Mouse (Mus musculus): ENCODE data around the gene Tmem151b. TPM values are rescaled to one million over a fixed set of nuclear protein-coding genes. Genes with fewer than 3 reads are reported as not detected.

Gene Tmem151b
- total RNA-seq, 2 experiments from 2014 or later = 0.08 TPM; not detected in 1

DNA sequence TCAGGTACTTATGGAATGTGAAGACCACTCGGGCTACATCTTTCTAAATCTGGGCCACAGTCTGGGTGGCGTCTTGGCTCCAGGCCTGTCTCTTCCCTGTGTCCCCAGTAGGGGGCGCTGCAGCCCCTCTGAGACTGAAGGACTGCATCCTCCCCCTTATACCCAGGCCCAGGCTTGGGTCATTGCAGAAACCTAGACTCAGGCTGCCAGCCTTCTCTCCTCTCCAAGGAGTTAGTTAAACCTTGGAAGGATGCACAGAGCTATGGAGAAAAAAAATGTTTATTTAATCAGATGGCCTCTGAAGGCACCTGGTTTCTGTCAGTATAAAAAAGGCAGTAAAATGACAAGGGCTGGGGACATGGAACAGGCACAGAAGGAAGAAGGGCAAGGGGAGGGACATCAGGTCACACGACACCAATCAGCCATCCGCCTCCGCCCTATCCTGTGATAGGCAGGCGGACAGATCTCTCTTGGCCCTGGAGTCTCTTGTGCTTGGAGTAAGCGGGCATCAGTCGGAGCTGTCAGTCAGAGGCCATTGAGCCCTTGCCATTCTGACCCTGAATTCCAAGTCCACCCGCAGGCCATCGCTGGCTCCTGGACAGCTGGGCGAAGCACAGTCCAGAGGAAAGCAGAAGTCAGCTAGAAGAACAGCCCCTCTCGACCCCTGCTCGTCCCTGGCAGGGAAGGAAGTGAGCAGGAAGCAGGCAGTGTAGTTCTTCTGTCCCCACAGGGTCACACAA lies 35.6 kb upstream of the Tmem151b start:
- DNase-seq = peak; percentile 85 to 86
- intact Hi-C loops (cut with DNase I) = loop anchor here (10.0 kb wide), 1 partner anchor 450 kb away; the partner anchor contains the start of gene Vegfa

- DNase-seq = peak; percentile 88 to 91
- intact Hi-C loops (cut with DNase I) = loop anchor here (10.0 kb wide), 1 partner anchor 451 kb away; the partner anchor contains the start of gene Vegfa
These were observed 34.8 kb upstream of the Tmem151b start for GRCm38 (mm10) chr17:45584096-45584896.

DNA sequence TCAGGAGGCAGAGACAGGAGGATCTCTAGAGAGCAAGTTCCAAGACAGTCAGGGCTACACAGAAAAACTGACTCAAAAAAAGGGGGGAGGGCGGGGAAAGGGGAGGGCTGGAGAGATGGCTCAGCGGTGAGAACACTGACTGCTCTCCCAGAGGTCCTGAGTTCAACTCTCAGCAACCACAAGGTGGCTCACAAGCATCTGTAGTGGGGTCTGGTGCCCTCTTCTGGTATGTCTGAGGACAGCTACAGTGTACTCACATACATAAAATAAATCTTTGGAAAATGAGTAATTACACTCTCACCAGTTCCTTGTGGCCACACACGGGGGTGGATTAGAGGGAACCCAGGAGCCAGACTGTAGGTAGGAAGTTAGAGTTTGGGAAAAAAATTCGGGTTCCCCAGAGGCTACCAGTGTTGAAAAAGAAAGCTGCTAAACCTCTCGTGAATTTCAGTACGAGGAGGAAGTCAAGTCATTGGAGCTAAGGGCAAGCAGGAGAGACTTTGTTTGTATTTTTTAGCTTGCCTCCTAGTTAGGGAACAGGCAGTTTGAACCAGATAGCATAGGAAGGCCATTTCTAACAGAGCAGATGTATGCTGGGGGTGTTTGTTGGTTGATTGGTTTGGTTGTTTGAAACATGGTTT lies 33.4 kb upstream of the Tmem151b start:
- intact Hi-C loops (cut with DNase I) = loop anchor here (2.0 to 10.0 kb wide), 2 partner anchors 60 to 452 kb away; partner anchors contain the start of gene Vegfa
- DNase-seq = no peak

DNA sequence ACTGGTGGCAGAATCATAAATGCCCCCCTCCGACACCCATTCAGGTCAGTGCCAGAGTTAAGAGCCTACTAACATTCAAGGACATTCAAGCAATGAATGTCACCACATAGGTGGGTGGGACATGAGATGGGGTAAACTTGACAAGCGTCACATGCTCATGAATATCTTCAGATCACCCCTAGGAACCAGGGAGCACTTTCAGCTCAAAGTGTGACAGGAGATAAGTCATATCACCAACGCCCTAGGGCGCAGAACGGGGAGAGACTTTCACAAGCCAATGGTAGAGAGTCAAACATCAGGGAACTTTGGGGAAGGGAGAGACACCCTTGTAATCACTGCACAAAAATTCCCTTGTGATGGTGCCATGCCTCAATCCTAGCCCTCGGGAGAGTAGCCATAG lies 32.7 kb upstream of the Tmem151b start:
- intact Hi-C loops (cut with DNase I) = loop anchor here (2.0 to 10.0 kb wide), 2 partner anchors 61 to 453 kb away; partner anchors contain the start of gene Vegfa

DNA sequence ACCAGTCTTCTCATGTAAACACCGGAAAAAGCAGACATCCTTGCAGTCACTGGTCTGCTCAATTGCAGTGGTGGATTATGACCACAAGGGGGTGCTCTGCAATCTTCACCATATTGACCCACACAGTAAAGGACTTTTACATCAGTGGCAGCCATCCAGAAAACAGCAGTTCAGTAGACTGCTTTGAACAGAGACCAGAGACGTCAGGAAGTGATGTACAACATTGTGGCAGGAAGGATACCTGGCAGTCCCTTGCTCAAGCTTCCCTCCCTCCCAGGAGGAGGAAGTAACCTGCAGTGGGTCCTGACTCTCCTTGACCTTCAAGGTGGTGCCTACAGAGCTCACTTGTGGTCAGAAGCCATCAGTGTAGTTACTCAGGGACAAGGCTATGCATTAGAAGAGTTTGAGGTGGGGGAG lies 32.1 kb upstream of the Tmem151b start:
- intact Hi-C loops (cut with DNase I) = loop anchor here (1.0 to 10.0 kb wide), 2 partner anchors 45 to 453 kb away; partner anchors contain the start of gene Vegfa
- DNase-seq = peak; percentile 68 to 79

More for the DNA sequence above, 32.7 kb upstream of the Tmem151b start:
- DNase-seq = no peak

- intact Hi-C loops (cut with DNase I) = loop anchor here (1.0 to 10.0 kb wide), 2 partner anchors 45 to 454 kb away; partner anchors contain the start of gene Vegfa
- DNase-seq = peak in 1 of 2 experiments; percentile 54
These were observed 31.5 kb upstream of the Tmem151b start for GRCm38 (mm10) chr17:45580958-45581477.

GRCm38 (mm10) chr17:45579554-45579953 lies 30.1 kb upstream of the Tmem151b start:
- DNase-seq = no peak
- intact Hi-C loops (cut with DNase I) = no loop called here

DNA sequence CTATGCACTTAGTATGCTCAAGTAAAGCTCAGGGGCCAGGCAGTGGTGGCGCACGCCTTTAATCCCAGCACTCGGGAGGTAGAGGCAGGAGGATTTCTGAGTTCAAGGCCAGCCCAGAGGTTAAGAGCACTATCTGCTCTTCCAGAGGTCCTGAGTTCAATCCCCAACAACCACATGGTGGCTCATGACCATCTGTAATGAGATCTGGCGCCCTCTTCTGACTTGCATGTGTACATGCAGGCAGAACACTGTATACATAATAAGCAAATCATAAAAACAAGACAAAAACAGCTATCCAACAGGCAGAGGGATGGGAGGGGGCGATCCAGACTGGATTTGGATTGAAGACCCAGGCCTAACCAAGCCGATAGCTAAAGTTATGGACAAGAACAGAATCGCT lies 29.4 kb upstream of the Tmem151b start:
- intact Hi-C loops (cut with DNase I) = no loop called here
- no peak for DNase-seq

GRCm38 (mm10) chr17:45578242-45578641 lies 28.8 kb upstream of the Tmem151b start:
- DNase-seq = no peak
- intact Hi-C loops (cut with DNase I) = no loop called here

DNA sequence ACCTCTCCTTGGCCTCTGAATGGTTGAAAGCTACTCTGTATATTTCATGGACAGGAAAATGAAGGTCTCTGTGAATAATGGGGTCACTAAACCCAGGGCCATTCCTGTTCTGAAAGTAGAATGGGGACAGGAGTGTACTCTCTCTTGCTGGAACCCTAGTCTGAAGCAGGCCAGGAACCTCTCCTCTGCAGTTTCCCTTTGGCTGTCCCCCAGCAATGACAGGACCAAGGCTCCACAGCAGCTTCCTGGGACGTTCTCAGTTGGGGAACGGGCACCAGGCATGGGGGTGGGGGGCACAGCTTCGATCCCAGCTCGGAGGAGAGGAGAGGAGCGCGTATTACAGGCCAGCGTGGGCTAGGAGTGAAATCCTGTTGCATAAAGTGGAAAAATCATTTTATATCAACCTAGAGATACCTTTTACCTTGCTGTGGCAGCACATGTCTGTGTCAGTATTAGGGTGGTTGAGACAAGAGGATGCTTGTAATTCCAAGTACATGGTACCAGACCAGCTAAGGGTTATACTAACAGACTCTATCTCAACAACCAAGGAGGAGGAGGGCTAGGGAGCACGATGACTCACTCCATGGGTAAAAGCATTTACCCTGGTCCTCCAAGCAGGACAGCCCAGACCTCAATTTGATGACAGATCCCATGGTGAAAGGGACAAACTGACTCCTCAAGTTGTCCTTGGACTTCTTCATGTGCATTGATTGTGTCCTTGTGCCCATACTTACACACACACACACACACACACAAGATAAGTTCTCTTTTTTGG lies 25.8 kb upstream of the Tmem151b start:
- intact Hi-C loops (cut with DNase I) = no loop called here
- no peak for DNase-seq

- intact Hi-C loops (cut with DNase I) = loop anchor here (5.0 kb wide), 1 partner anchor 628 kb away; the partner anchor contains the start of genes Polh and Xpo5
- peak; percentile 71 to 83 for DNase-seq
These were observed 24.8 kb upstream of the Tmem151b start for GRCm38 (mm10) chr17:45574129-45574761.

DNA sequence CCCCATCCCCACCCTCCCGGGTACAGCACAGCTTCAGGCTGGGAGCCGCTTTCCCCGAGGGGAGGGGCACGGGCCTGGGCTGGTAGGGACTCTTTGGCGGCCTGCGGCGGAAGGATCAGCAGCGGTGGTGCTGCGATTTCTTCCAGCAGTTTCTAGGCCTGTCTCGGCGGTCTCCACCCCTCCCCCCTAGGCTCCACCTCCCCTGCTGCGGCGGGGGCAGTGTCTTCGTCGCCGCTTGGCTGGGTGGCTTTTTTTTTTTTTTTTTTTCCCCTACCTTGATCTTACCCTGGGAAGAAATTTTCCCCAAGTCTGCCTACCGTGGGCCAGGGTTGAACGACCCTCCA lies 24.3 kb upstream of the Tmem151b start:
- intact Hi-C loops (cut with DNase I) = loop anchor here (5.0 kb wide), 1 partner anchor 629 kb away; the partner anchor contains the start of genes Polh and Xpo5
- DNase-seq = peak; percentile 97 to 98

- DNase-seq = peak; percentile 99
- intact Hi-C loops (cut with DNase I) = loop anchor here (5.0 kb wide), 1 partner anchor 629 kb away; the partner anchor contains the start of genes Polh and Xpo5
These were observed 23.8 kb upstream of the Tmem151b start, which contains the start of gene Hsp90ab1 for GRCm38 (mm10) chr17:45573087-45573779. Gene Hsp90ab1 (minus strand): TSS chr17:45573271.

DNA sequence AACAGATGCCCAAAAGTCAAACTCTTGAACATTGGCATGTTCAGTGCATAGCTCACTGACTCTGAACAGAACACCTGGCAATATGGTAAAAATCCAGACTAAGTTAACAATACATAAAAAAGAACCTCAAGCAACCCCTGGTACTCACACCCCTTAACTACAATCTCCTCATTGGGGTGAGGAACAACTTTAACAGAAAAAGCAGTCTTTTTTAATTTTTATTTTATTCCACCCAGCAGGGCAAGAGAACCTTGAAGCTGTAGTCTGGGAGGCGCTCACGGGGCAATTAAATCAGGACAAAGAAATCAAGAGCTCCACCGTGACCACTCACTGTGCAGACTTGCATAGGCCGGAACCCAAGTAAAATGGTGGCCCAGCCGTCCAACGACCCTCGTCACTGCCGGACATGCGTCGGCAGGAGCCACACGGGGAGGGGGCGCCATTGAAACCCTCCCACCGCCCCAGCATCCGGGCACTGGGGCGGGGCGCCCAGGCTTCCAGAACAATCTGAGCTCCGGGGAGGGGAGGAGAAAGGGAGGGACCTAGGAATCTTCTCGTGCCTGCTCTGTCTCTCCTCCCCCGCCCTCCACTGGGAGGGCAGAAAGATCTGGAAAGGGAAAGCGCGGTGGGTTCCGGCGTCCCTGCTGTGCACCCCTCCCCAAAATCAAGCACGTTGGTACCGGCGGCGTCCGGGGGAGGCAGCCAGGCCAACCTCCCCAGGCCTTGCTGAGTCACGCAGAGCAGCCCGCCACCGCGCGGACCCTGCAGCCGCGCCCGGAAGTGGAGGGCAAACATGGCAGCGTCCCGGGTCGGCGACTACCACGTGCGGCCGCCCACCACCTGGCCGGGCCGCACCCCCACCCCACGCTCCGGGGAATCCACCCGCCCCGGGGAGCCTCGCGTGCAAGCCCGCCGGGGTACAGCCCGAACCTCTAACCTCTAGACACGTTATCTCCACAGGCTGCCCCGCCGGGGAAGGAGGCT lies 22.9 kb upstream of the Tmem151b start:
- DNase-seq = peak; percentile 80 to 83
- intact Hi-C loops (cut with DNase I) = loop anchor here (5.0 kb wide), 1 partner anchor 630 kb away; the partner anchor contains the start of genes Polh and Xpo5

- DNase-seq = no peak
- intact Hi-C loops (cut with DNase I) = loop anchor here (5.0 to 10.0 kb wide), 2 partner anchors 595 to 632 kb away; partner anchors contain the start of genes Gtpbp2, Polh and Xpo5
These were observed 20.5 kb upstream of the Tmem151b start for GRCm38 (mm10) chr17:45569999-45570398.

DNA sequence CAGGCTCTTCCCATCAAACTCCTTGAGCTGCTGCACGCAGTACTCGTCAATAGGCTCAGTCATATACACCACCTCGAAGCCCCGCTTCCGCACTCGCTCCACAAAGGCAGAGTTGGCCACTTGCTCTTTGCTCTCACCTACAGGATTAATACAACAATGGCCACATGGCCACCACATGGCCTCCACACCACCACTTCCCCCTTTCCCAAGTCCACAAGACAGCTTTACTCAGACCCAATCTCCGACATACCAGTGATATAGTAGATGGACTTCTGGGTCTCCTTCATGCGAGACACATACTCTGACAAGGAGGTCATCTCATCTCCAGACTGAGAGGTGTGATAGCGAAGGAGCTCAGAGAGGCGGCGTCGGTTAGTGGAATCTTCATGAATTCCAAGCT lies 19.5 kb upstream of the Tmem151b start:
- intact Hi-C loops (cut with DNase I) = loop anchor here (10.0 kb wide), 1 partner anchor 596 kb away; the partner anchor contains the start of gene Gtpbp2

DNA sequence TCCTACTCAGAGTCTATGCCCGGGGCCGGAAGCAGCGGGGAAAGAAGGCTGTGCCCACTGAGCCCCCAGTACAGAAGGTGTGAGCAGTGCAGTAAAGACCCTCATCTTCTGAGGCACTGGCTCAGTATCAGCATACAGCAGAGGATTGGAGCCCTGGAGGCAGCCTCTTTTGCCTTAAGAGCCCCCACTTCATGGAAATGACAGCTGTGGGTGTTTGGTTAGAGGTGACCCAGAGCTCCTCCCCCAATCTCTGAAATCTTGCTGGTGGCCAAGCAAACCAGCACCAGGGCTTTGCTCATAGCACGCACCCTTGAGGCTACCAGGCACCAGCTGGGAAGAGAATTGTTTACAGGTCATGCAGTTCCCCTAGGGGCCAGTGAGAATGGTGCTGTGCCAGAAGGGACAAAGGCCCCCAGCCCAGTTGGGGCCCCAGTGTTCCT lies 17.7 kb upstream of the Tmem151b start:
- intact Hi-C loops (cut with DNase I) = loop anchor here (10.0 kb wide), 1 partner anchor 598 kb away; the partner anchor contains the start of gene Gtpbp2
- no peak for DNase-seq

More for the DNA sequence above, 19.5 kb upstream of the Tmem151b start:
- no peak for DNase-seq
